Mouse (Mus musculus) forebrain, postnatal 0 days (tissue): Measurements from ENCODE around the gene Ifna6. TPM values are rescaled to one million over a fixed set of nuclear protein-coding genes. Genes with fewer than 3 reads are reported as not detected.
A peak's percentile ranks its signal among the peaks of the same experiment; 100 is the strongest.

ENCODE experiments used
- ATAC-seq: fragments of 200-750 bp; cut with Nextera tagmentation; 2 replicates; pipeline ENCODE4 v1.8.0; 2017; ENCODE audit warnings: mild to moderate bottlenecking, moderate library complexity
- DNase-seq: peaks from one replicate; pipeline ENCODE4 v3.0.0-alpha.2; 2015
- H3K27ac ChIP-seq: fragments of 300-500 bp; sonication (generic); 2 replicates; pipeline ENCODE4 v1.5.1; 2014; ENCODE audit warnings: low read depth, mild to moderate bottlenecking, antibody characterized with exemption, low read length, moderate library complexity, mixed read lengths
- H3K27me3 ChIP-seq: fragments of 300-500 bp; sonication (generic); 2 replicates; pipeline ENCODE4 v1.6.1; 2014; ENCODE audit warnings: mild to moderate bottlenecking, low read length, mixed read lengths; ENCODE audit not compliant: insufficient read depth
- H3K36me3 ChIP-seq: fragments of 300-500 bp; sonication (generic); 2 replicates; pipeline ENCODE4 v1.6.1; 2014; ENCODE audit warnings: mild to moderate bottlenecking, moderate library complexity; ENCODE audit not compliant: insufficient read depth
- H3K4me1 ChIP-seq: fragments of 300-500 bp; sonication (generic); 2 replicates; pipeline ENCODE4 v1.6.1; 2014; ENCODE audit warnings: antibody characterized with exemption; ENCODE audit not compliant: insufficient read depth
- H3K4me2 ChIP-seq: fragments of 300-500 bp; sonication (generic); 2 replicates; pipeline ENCODE4 v1.6.1; 2014; ENCODE audit warnings: low read depth, mild to moderate bottlenecking, moderate library complexity
- H3K4me3 ChIP-seq: fragments of 300-500 bp; sonication (generic); 2 replicates; pipeline ENCODE4 v1.5.1; 2014; ENCODE audit warnings: low read depth, low read length, mixed read lengths
- H3K9ac ChIP-seq: fragments of 300-500 bp; sonication (generic); 2 replicates; pipeline ENCODE4 v1.6.1; 2014; ENCODE audit warnings: mild to moderate bottlenecking
- H3K9me3 ChIP-seq: fragments of 300-500 bp; sonication (generic); 2 replicates; pipeline ENCODE4 v1.6.1; 2016; ENCODE audit warnings: low read length
- CTCF ChIP-seq: sonication (generic); IDR thresholded peaks from 2 replicates; pipeline ENCODE4 v1.5.1; 2016; ENCODE audit warnings: antibody characterized with exemption, control low read depth, low read depth
- WGBS: fragments of 180-500 bp; shearing (Covaris S2); extraction: QIAGEN DNeasy Blood & Tissue Kit; methylation state at CpG from one replicate; pipeline ENCODE4 v1.1.7; 2014; 5-methylcytosine and 5-hydroxymethylcytosine counted together
- polyA plus RNA-seq: library from polyadenylated mRNA; unstranded; fragments of >200 nt; fragmentation: Nextera tagmentation; extraction: Ambion mirVana; gene quantifications from 2 replicates; pipeline ENCODE4 v1.2.1, GENCODE M21; 2015
- total RNA-seq: library from RNA; depleted of rRNA; stranded (reverse); fragments of >200 nt; gene quantifications from 2 replicates; pipeline ENCODE4 v1.2.3, GENCODE M21; 2014

Ifna6 gene
- total and polyA plus RNA-seq, 2 experiments from 2014 or later, result not detected

DNA sequence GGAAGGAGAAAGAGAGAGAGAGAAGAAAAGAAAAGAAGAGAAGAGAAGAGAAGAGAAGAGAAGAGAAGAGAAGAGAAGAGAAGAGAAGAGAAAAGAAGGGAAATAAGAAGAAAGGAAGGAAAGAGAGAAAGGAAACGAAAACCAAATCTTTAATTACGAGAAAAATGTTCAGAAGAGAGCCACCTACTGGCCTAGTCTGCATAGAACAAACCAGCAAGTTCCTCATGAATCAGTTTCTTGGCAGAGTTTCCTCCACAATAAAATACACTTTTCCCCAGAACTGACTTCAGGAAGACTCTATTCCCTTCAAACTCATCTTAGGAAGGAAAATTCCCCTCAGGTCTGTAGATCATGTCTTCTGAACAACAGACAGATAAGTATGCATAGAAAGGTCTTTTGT, 18.1 kb downstream of the Ifna6 start:
- no peaks in the 10 kb centered on the region for H3K9me3 ChIP-seq
- ATAC-seq, result no peak
- TF ChIP-seq CTCF, result peak; percentile 36; the same call in 1 of the 2 replicates
- H3K27ac ChIP-seq, result no peak overlapping the region
- WGBS, result 40% methylated on average over 2 of the region's 2 CpGs
- DNase-seq, result no peak
- H3K9ac ChIP-seq, result no peak overlapping the region
- H3K4me1 ChIP-seq, result no peaks in the 10 kb centered on the region
- no peak overlapping the region for H3K4me3 ChIP-seq
- no peaks in the 10 kb centered on the region for H3K36me3 ChIP-seq
- H3K4me2 ChIP-seq, result no peak overlapping the region
- no peaks in the 10 kb centered on the region for H3K27me3 ChIP-seq

GRCm38 (mm10) chr4:88849698-88850097, 22.5 kb downstream of the Ifna6 start, which contains the start of gene Ifna1:
Ifna1 (plus strand) TSS chr4:88850087.
- 37% methylated on average over 1 of the region's 1 CpGs for WGBS
- no peak within 1 kb of the TSS for H3K4me3 ChIP-seq
- H3K36me3 ChIP-seq, result no peaks in the 10 kb centered on the region
- H3K4me1 ChIP-seq, result no peaks in the 10 kb centered on the region
- no peak for TF ChIP-seq CTCF
- H3K27ac ChIP-seq, result no peak within 1 kb of the TSS
- H3K4me2 ChIP-seq, result no peak within 1 kb of the TSS
- H3K9me3 ChIP-seq, result no peaks in the 10 kb centered on the region
- ATAC-seq (no peak), DNase-seq (no peak)
- H3K9ac ChIP-seq, result no peak within 1 kb of the TSS
- no peaks in the 10 kb centered on the region for H3K27me3 ChIP-seq

- Histone ChIP-seq H3K27ac (no peak overlapping the region), H3K9me3 (no peaks in the 10 kb centered on the region), H3K27me3 (no peaks in the 10 kb centered on the region), H3K4me2 (no peak overlapping the region), H3K4me1 (no peaks in the 10 kb centered on the region), H3K36me3 (no peaks in the 10 kb centered on the region), H3K9ac (no peak overlapping the region), H3K4me3 (no peak overlapping the region)
- 15% methylated on average over 4 of the region's 4 CpGs for WGBS
- ATAC-seq (no peak), DNase-seq (no peak)
- TF ChIP-seq CTCF, result no peak
These were observed 24.0 kb downstream of the Ifna6 start for GRCm38 (mm10) chr4:88851026-88851763.

GRCm38 (mm10) chr4:88859214-88859613, 32.0 kb downstream of the Ifna6 start:
- no peaks in the 10 kb centered on the region for H3K36me3 ChIP-seq
- no peak overlapping the region for H3K4me3 ChIP-seq
- no peaks in the 10 kb centered on the region for H3K27me3 ChIP-seq
- no peak overlapping the region for H3K4me2 ChIP-seq
- no peak overlapping the region for H3K27ac ChIP-seq
- ATAC-seq (no peak), DNase-seq (no peak)
- no peak overlapping the region for H3K9ac ChIP-seq
- no peaks in the 10 kb centered on the region for H3K4me1 ChIP-seq
- H3K9me3 ChIP-seq, result no peaks in the 10 kb centered on the region
- TF ChIP-seq CTCF, result no peak

DNA sequence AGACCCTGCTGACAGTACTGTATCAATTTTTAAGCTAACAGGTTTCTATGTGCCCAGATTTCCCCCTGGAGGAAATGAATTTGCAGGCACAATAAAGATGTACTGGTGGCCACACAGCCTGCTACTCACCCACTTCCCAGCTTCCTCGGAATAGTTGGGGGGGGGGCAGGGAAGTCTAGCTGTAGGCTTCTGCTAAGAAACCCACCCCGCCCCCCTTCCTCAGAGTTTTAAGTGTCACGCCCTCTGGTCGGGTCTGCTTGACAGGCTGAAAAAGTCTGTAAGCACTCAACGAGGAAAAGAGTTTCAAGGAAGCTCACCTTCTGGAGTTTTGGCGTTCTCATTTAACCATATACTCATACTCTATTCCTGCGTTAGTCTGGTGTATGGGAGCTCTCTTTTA, 36.1 kb downstream of the Ifna6 start:
- H3K27ac ChIP-seq, result no peak overlapping the region
- no peak overlapping the region for H3K9ac ChIP-seq
- TF ChIP-seq CTCF, result no peak
- no peaks in the 10 kb centered on the region for H3K27me3 ChIP-seq
- DNase-seq (no peak), ATAC-seq (no peak)
- H3K4me2 ChIP-seq, result no peak overlapping the region
- no peak overlapping the region for H3K4me3 ChIP-seq
- H3K36me3 ChIP-seq, result no peaks in the 10 kb centered on the region
- H3K4me1 ChIP-seq, result no peaks in the 10 kb centered on the region
- H3K9me3 ChIP-seq, result no peaks in the 10 kb centered on the region
- 7% methylated on average over 7 of the region's 7 CpGs for WGBS

DNA sequence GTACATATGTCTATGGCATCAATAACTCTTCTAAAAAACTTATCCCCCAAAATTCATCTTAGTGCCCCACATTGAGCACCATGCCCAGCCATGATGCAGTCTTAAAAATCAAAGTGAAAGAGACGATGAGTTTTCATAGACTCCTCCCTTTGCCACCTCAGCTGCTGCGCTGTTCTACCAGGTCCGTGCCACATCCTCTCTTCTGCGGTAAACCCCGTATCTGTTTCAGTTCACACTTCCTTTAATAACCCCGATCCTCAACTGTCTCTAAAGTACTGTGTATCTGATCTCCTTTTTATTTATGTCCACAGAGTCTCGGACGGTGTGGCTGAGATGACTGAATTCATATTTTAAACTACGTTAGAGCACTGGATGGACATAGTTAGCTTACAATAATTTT, 37.4 kb downstream of the Ifna6 start:
- no peak for TF ChIP-seq CTCF
- no peak overlapping the region for H3K4me2 ChIP-seq

DNA sequence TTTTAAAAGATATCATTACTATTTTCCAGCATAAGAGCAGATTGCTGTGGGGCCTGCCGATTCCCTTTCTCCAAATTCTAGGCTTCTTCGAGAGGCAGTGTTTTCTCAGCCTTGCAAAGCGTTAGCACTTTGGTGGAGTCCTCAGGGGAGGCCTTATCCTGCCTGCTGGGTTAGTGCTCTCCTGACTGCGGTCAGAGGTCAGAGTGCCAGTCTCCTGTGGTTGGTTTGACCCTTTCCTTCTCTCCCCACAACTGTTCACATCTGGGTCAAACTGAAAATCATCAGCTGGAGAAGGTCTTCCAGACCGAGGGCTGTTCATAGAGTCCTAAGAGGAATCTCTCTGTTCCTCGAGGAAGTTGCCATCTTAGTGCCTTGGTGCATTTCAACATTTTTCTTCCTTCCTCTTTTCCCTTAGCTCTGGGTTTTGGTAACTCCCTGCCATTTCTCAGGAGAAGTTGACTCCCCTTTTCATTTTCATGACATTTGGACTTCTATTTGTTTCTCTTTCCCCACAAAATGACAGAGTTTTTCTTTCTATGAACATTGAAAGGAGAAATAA, 37.9 kb downstream of the Ifna6 start:
- no peak overlapping the region for H3K27ac ChIP-seq
- no peak overlapping the region for H3K9ac ChIP-seq
- no peaks in the 10 kb centered on the region for H3K9me3 ChIP-seq
- H3K27me3 ChIP-seq, result no peaks in the 10 kb centered on the region
- no peak overlapping the region for H3K4me3 ChIP-seq
- TF ChIP-seq CTCF, result no peak
- H3K4me1 ChIP-seq, result no peaks in the 10 kb centered on the region
- WGBS, result 66% methylated on average over 6 of the region's 6 CpGs
- DNase-seq (no peak), ATAC-seq (no peak)
- no peak overlapping the region for H3K4me2 ChIP-seq
- no peaks in the 10 kb centered on the region for H3K36me3 ChIP-seq

More for the DNA sequence above, 37.4 kb downstream of the Ifna6 start:
- DNase-seq, result no peak
- 75% methylated on average over 9 of the region's 9 CpGs for WGBS
- H3K36me3 ChIP-seq, result no peaks in the 10 kb centered on the region
- H3K4me1 ChIP-seq, result no peaks in the 10 kb centered on the region
- H3K4me3 ChIP-seq, result no peak overlapping the region
- H3K27ac ChIP-seq, result no peak overlapping the region
- H3K9ac ChIP-seq, result no peak overlapping the region
- H3K9me3 ChIP-seq, result no peaks in the 10 kb centered on the region
- H3K27me3 ChIP-seq, result no peaks in the 10 kb centered on the region
- ATAC-seq, result no peak
